Mouse (Mus musculus): ENCODE results near the gene Capn12. TPM values are rescaled to one million over a fixed set of nuclear protein-coding genes. Genes with fewer than 3 reads are reported as not detected.

Capn12 gene
- polyA plus RNA-seq, 1 experiment: 0.39 TPM

DNA sequence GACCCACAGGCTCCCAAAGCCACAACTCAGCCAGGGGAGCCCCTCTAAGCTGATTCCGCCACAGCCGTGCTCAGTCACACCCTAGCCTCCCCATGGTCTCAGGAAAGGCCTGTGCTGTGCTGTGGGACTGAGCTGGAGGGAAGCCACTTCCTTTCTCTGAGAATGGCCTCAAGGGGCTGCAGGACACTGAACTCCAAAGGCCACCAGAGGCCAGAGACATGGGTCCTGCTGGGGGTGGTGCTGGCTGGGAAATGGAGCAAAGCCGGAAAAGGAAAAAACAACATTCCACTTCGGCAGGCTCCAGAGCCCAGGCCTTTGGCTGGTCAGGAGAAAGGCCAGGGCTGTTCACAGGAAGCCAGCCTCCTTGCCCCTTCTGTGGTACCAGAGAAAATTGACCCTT, 30.4 kb downstream of the Capn12 start:
- TF ChIP-seq CTCF (IDR thresholded peaks at IDR 0.05; ENCODE audit: control insufficient read depth, insufficient read depth, insufficient read length): no peak
- TF ChIP-seq MAX (IDR thresholded peaks at IDR 0.05): no peak
- no peak for TF ChIP-seq CEBPB (IDR thresholded peaks at IDR 0.05; ENCODE audit: low read depth)
- TF ChIP-seq MYOG (IDR thresholded peaks at IDR 0.05; ENCODE audit: control insufficient read depth, extremely low read depth, insufficient read length): no peak
- no peak for TF ChIP-seq USF1 (IDR thresholded peaks at IDR 0.05; ENCODE audit: low read depth)
- no peak for TF ChIP-seq MYOD1 (IDR thresholded peaks at IDR 0.05; ENCODE audit: control insufficient read depth, insufficient read length, low read depth)
- no peak for TF ChIP-seq FOSL1 (IDR thresholded peaks at IDR 0.05; ENCODE audit: insufficient read depth, low read length, poor library complexity, severe bottlenecking)
- no peak overlapping the region for H3K4me3 ChIP-seq (ENCODE audit: insufficient read depth, poor library complexity, severe bottlenecking)
- no peaks in the 10 kb centered on the region for H3K79me3 ChIP-seq (ENCODE audit: low read depth)
- H3K36me3 ChIP-seq (ENCODE audit: control insufficient read depth, insufficient read depth): peaks cover 96% of the 10 kb centered on the region
- no peak overlapping the region for H3ac ChIP-seq (ENCODE audit: control insufficient read depth, insufficient read length, low read depth)
- peaks cover 19% of the 10 kb centered on the region for H3K79me2 ChIP-seq (ENCODE audit: control insufficient read depth, insufficient read depth)
- no peaks in the 10 kb centered on the region for H3K27me3 ChIP-seq (ENCODE audit: control insufficient read depth, insufficient read depth, insufficient read length)

DNA sequence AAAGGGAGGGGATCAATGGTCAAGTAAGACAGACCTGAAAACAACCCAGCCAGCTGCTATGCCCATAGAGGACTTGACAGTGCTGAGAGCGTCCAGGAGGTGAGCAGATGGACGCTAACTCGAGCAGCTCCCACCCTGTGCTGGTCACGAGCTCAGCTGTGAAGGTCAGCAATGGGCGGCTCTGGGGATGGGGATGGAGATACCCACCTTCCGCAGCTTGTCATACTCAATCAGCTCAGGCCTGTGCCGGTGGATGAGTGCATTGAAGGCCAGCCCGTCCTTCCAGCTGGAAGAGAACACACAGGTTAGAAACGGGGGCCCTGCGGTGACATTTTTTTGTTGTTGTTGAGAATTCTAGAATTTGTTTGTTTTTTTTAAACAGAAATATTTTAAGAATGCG, 31.9 kb downstream of the Capn12 start:
- TF ChIP-seq MYOD1 (IDR thresholded peaks at IDR 0.05; ENCODE audit: control insufficient read depth, insufficient read length, low read depth) (no peak), CTCF (IDR thresholded peaks at IDR 0.05; ENCODE audit: control insufficient read depth, insufficient read depth, insufficient read length) (no peak), USF1 (IDR thresholded peaks at IDR 0.05; ENCODE audit: low read depth) (no peak), MYOG (IDR thresholded peaks at IDR 0.05; ENCODE audit: control insufficient read depth, extremely low read depth, insufficient read length) (no peak)
- no peak overlapping the region for H3K4me3 ChIP-seq (ENCODE audit: insufficient read depth, poor library complexity, severe bottlenecking)
- peaks cover 97% of the 10 kb centered on the region for H3K36me3 ChIP-seq (ENCODE audit: control insufficient read depth, insufficient read depth)
- peaks cover 32% of the 10 kb centered on the region for H3K79me2 ChIP-seq (ENCODE audit: control insufficient read depth, insufficient read depth)
- H3ac ChIP-seq (ENCODE audit: control insufficient read depth, insufficient read length, low read depth): no peak overlapping the region
- no peaks in the 10 kb centered on the region for H3K27me3 ChIP-seq (ENCODE audit: control insufficient read depth, insufficient read depth, insufficient read length)
- H3K79me3 ChIP-seq (ENCODE audit: low read depth): no peaks in the 10 kb centered on the region

DNA sequence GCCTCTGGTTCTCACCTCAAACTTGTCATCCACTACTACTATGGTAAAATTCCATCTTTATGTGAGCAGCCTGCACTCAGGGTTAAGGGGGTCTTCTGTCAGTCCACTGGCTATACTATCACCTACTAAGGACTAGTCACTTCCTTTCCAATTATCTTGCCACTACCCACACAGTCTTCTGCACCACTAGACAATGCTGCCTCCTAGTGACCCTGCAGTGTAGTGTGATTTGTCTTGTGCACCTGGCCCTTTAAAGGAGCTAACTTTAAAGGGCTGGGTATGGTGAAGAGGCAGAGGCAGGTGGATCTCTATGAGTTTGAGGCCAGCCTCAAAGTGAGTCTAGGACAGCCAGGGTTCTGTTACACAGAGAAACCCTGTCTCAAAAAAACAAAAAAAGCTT, 35.3 kb downstream of the Capn12 start:
- TF ChIP-seq MYOG (IDR thresholded peaks at IDR 0.05; ENCODE audit: control insufficient read depth, extremely low read depth, insufficient read length) (no peak), USF1 (IDR thresholded peaks at IDR 0.05; ENCODE audit: low read depth) (no peak), FOSL1 (IDR thresholded peaks at IDR 0.05; ENCODE audit: insufficient read depth, low read length, poor library complexity, severe bottlenecking) (no peak)
- H3K27me3 ChIP-seq (ENCODE audit: control insufficient read depth, insufficient read depth, insufficient read length): no peaks in the 10 kb centered on the region
- no peak overlapping the region for H3K4me3 ChIP-seq (ENCODE audit: insufficient read depth, poor library complexity, severe bottlenecking)
- peaks cover 26% of the 10 kb centered on the region for H3K79me3 ChIP-seq (ENCODE audit: low read depth)
- no peak overlapping the region for H3ac ChIP-seq (ENCODE audit: control insufficient read depth, insufficient read length, low read depth)
- peaks cover 93% of the 10 kb centered on the region for H3K36me3 ChIP-seq (ENCODE audit: control insufficient read depth, insufficient read depth)
- H3K79me2 ChIP-seq (ENCODE audit: control insufficient read depth, insufficient read depth): peaks cover 66% of the 10 kb centered on the region

DNA sequence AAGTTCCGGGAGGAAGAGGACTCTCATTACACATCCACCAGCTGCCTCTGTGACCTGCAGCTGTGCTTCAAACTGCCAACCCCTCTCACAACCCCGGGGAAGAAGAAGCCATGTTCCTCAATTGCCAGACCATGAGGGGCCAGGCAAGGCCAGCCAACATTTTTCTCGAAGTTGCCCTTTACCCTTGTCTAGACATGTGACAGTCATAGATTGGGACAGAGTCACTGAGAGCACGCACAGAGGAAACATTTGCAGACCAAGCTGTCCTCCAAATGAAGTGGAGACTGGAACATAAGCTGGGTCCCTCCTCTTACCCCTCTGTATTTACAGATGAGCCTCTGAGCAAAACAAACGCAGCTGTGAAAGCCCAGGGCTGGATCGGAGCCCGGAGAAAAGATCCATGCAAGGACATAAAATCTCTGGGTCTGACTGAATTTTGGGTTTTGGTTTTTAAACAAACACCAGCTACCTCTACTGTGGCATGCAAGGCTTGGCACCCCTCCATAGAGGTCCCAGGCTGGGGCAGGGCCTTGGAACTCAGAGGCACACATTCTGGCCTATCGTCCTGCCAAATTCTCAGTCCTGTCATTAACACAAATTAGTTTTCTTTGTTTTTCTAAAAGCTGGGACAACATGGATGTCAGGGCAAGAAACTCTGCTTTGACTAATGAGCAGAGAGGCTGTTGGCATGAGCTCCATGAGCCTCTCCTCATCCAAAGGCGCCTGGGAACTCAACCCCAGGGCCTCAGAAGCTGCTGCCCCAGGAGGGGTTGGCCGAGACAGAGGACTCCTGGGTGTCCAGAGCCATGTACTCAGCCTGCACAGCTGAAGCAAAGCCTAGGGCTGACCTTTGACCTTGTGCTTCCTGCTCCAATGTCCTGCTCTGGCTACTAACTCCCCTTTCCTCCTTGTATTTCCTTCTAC, 36.5 kb downstream of the Capn12 start:
- Histone ChIP-seq H3K79me3 (ENCODE audit: low read depth) (peaks cover 39% of the 10 kb centered on the region), H3K36me3 (ENCODE audit: control insufficient read depth, insufficient read depth) (peaks cover 88% of the 10 kb centered on the region), H3K4me3 (ENCODE audit: insufficient read depth, poor library complexity, severe bottlenecking) (no peak overlapping the region), H3ac (ENCODE audit: control insufficient read depth, insufficient read length, low read depth) (no peak overlapping the region), H3K79me2 (ENCODE audit: control insufficient read depth, insufficient read depth) (peaks cover 78% of the 10 kb centered on the region), H3K27me3 (ENCODE audit: control insufficient read depth, insufficient read depth, insufficient read length) (no peaks in the 10 kb centered on the region)
- TF ChIP-seq MAX (IDR thresholded peaks at IDR 0.05) (no peak), MYOG (IDR thresholded peaks at IDR 0.05; ENCODE audit: control insufficient read depth, extremely low read depth, insufficient read length) (no peak), USF1 (IDR thresholded peaks at IDR 0.05; ENCODE audit: low read depth) (no peak), CEBPB (IDR thresholded peaks at IDR 0.05; ENCODE audit: low read depth) (no peak), MYOD1 (IDR thresholded peaks at IDR 0.05; ENCODE audit: control insufficient read depth, insufficient read length, low read depth) (no peak), FOSL1 (IDR thresholded peaks at IDR 0.05; ENCODE audit: insufficient read depth, low read length, poor library complexity, severe bottlenecking) (no peak), CTCF (IDR thresholded peaks at IDR 0.05; ENCODE audit: control insufficient read depth, insufficient read depth, insufficient read length) (no peak)

DNA sequence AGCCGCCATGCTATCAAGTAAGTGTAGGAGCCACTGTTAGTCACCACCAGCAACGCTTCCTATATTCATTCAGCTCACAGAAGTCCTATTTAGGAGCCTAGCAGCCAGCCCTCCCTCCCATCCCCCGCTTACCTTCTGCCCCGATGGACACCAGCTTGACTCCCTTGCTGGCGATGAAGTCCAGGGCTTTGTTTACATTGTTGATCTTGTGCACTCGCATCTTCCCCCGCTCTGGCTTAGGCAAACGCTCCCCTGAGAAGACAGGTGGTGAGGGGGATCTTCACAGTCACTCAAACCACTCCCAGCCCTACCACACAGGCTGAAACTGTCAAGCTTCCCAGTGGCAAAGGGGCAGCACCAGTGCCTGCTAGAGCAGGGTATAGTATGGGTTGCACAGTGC, 37.3 kb downstream of the Capn12 start:
- no peaks in the 10 kb centered on the region for H3K27me3 ChIP-seq (ENCODE audit: control insufficient read depth, insufficient read depth, insufficient read length)
- TF ChIP-seq CEBPB (IDR thresholded peaks at IDR 0.05; ENCODE audit: low read depth) (no peak), MYOG (IDR thresholded peaks at IDR 0.05; ENCODE audit: control insufficient read depth, extremely low read depth, insufficient read length) (no peak), MYOD1 (IDR thresholded peaks at IDR 0.05; ENCODE audit: control insufficient read depth, insufficient read length, low read depth) (no peak), CTCF (IDR thresholded peaks at IDR 0.05; ENCODE audit: control insufficient read depth, insufficient read depth, insufficient read length) (no peak), USF1 (IDR thresholded peaks at IDR 0.05; ENCODE audit: low read depth) (no peak), MAX (IDR thresholded peaks at IDR 0.05) (no peak), FOSL1 (IDR thresholded peaks at IDR 0.05; ENCODE audit: insufficient read depth, low read length, poor library complexity, severe bottlenecking) (no peak)
- peaks cover 80% of the 10 kb centered on the region for H3K36me3 ChIP-seq (ENCODE audit: control insufficient read depth, insufficient read depth)
- no peak overlapping the region for H3ac ChIP-seq (ENCODE audit: control insufficient read depth, insufficient read length, low read depth)
- peaks cover 47% of the 10 kb centered on the region for H3K79me3 ChIP-seq (ENCODE audit: low read depth)
- no peak overlapping the region for H3K4me3 ChIP-seq (ENCODE audit: insufficient read depth, poor library complexity, severe bottlenecking)
- peaks cover 86% of the 10 kb centered on the region for H3K79me2 ChIP-seq (ENCODE audit: control insufficient read depth, insufficient read depth)

All from C2C12 (cell line).